Mouse (Mus musculus) CH12F3 (cell line): ENCODE measurements around the gene Urb1.
"Not testable (repeated sequence)": the region's sequence is repeated elsewhere in the genome, so short reads cannot be mapped to it uniquely, and the experiment has no call there.

Source experiments
- in situ Hi-C: fragments of 300-500 bp; cut with MboI; formaldehyde crosslinking; loops from 2 replicates; pipeline ENCODE4 v1.14.3; 2020; ENCODE audit warnings: low sequenced_read_pairs

Urb1 gene

DNA sequence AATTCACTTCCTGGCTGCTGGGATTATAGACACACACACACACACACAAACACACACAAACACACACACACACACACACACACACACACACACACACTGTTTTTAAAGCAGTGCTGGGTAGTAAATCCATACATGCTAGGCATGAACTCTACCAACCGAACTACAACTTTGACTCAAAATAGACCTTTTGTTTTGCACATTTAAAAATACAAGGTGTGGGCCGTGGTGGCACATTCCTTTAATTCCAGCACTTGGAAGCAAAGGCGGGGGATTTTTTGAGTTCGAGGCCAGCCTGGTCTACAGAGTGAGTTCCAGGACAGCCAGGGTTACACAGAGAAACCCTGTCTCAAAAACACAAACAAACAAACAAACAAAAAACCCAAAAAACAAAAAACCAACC is 13.8 kb upstream of the Urb1 start:
- in situ Hi-C loops: not testable (repeated sequence)

DNA sequence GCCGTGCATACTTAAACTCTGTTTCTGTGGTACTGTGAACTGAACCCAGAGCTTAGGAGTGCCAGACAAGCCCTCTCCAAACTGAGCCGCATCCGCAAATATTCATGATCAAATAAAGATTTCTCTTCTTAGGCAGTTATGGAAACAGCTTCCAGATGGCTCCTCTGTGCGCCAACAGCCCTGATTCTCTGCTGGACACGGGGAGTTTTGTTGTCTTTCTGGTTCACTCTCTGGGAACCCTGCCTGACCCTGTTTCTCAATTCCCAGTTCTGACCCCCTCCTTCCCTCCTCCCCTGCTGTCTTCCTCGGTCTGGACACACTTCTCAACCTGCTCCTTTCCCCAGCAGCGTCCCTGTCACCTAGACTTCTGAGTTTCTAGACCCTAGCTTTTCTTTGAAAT is 12.8 kb upstream of the Urb1 start:
- in situ Hi-C loops: no loop called here

DNA sequence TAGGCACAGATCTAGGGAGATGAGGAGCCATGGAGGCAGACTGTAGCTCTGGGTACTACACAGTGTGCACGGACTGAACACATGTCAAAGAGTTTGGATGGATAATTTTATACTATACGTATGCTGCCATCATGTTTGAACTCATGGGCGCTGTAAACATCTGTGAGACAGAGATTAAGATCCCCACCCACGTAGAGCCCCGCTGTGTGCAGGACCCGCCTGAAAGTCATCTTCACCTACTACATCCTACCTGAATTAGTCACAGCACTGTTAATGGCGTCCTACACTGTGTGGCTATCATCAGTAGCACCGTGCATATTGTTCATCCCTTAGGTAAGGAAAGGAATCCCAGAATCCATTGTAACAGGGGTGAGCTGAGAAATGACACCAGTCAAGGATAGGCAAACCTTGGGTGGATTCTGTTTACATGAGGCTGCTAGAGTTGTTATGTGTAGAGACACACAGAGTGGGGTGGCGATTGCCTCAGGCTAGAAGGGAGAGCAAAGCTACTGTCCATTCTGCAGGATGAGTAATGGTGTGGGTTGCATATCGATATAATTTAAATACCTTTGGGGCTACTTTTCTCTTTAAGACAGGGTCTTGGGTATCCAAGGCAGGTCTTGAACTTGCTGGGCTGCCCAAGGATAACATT is 12.2 kb upstream of the Urb1 start:
- in situ Hi-C loops: no loop called here

DNA sequence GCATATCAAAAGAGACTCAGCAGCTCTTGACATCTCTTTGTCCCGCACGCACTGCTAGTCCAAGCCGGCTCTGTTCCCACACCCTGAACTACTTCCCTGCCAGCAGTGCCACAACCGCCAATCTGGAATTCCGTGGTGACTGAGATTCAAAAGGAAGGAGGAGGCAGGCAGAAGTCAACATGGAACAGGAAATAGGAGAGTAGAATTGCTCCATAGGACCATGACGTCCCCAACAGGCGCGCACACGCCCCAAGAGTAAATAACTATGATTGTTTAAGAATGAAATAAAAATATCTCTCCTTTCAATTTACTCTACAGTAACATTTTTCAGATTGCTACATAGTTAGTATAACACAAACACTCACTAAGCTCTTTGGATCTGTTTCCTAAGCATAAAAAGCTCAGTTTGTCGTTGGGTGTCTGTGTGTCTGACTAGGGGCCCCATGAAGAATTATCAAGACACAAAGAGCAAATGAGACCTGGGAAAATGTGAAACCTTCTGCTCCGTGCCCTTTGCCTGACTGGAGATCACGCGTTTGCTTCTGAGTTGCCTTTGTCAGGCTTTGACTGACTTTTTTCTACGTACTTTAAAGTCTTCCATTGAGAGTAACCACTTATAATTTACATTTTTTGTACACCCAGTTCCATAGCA is 11.0 kb upstream of the Urb1 start:
- in situ Hi-C loops: no loop called here

DNA sequence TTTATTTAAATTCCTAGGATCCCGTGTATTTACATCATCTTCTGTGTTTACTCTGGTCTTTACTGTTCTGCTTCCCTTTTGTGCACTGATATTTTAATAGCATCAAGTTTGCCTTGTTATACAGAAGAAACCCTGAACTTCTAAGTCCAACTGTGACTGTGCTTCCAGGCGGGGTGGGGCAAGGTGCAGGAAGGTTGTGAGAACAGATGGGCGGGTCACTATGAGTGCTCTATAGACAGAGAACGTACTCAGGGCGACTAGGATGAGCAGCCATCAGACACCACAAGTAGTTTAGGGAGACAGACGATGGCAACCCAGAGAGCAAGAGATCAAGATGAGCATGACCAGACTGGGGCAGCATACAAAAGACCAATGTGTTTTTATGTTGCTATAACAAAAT is 10.1 kb upstream of the Urb1 start:
- in situ Hi-C loops: no loop called here

DNA sequence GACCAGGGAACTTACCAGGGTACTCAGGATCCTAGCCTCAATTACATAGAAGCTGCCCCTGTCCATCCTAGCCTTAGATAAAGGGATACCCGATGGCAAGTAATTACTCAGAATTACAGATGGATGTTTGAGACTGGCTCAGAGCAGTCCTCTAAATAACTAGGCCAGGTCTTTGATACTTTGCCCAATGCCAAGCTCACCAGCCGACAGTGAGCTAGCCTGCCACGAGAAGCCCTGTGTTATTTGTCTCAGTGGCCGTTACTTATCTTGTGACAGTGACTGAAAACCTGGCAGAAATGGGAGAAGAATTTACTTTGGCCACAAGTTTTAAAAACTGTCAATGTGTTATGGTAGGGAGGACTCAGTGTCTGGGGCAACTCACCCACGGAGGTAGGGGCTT is 1.9 kb upstream of the Urb1 start:
- in situ Hi-C loops: no loop called here

DNA sequence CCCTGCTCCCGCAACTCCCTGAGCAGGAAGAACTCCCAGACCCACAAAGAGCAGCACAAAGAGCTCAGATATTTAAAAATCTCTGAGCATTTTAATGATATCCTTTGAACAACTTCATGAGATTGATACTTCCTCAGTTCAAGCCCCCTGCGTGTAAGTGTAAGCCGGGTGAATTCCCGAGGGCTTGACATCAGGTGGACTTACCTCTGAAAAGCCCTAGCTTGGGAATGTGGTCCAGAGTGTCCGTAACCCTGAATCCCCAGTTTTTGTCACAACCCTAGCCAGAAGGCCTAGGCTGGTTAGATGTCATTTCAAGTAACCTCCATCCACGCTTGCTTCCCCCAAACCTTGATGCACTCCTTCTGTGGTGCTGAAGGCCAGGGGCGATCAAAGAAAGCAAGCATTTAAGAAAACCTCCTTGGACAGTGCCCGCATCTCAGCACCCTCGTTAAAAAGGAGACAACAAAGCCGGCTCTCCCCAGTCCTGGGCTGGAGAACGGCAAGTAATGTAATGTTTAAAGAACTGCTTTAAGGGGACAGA is 573 bp upstream of the Urb1 start:
- in situ Hi-C loops: no loop called here

DNA sequence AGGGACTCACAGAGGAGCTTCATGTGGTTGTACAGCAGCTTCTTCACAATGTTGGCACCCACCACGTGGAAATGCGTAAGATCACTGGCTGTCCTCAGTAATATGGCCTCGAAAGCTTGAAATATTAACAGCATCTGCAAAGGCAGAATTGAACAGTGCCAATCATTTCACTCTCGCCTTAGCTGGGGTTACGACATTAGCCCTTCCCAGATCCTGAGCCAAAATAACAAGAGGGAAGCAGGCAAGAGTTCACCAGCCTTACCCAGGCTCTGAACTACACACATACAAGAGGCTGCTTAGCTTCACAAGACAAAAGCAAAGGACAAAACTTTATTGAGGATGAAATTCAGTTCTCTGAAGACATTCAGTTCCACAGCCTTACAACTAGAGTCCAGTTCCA is 5.7 kb downstream of the Urb1 start:
- in situ Hi-C loops: no loop called here

DNA sequence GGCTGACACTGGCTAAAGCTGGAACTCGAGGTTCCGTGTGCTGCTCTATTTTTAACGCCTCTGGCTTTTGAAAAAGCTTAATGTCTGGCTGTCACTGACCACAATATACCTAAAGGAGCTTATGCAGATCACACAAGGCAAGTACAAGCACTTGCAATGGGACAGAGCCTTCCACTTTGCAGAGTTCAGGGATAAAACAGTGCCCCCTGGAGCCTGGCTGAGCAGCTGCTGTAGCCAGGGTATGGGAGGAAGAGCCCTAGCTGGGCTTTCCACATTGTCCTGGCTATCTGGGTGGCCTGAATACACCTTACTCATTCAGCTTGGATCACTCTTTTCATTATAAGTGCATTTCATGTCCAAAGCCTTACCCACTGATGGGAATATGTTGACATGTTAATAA is 8.3 kb downstream of the Urb1 start:
- in situ Hi-C loops: no loop called here

DNA sequence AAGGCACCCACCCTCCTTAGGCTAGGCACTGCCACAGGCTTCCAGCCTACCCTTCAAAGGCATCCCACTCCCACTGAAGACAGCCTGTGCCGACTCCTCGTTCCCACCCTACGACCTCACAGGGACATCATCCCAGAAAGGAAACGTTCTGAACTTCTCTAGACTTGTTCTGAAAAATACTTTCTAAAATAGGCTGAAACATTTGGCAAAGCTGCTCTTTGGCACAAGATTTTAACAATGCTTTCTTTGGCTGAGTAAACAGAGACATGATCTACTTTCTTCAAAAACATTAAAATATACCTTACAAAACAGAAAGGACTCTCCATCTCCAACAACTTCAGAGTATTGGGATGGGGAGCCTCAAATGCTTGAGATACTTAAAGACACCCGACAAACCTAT is 9.0 kb downstream of the Urb1 start:
- in situ Hi-C loops: no loop called here

DNA sequence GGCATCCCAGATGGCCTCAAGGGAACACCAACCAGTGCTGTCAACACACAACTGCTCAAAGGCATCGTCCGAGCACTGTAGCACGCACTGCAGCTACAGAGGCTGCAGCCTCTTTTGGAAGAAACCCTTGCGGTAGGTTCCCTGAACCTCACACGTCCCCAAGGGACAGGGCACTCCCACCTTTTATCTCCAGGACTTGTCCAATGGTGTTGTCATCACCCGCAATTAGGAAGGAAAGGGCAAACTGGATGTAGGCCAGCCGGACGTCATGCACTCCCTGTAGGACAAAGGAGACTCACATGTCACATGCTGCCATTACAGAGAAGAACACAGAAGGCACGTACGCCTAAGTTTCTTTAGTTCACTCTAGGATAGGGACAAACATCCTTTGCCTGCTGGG is 10.4 kb downstream of the Urb1 start:
- in situ Hi-C loops: no loop called here

DNA sequence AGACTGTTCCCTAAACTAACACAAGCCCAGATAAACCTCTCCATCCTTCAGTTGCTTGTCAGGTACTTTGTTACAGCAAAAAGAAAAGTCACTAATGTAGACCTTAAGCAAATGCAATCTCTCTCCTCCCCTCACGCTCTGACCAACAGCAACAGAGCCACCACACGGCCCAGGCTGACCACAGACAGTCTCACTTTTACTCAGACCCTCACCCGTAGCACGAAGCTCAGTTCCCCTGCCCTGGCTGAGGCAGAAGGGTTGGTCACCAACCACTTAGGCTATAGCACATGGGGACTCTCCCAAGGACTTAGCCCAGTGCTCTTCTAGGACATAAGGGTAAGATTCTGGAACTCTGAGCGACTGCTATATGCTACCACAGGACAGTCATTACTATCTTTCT is 11.4 kb downstream of the Urb1 start:
- in situ Hi-C loops: no loop called here

DNA sequence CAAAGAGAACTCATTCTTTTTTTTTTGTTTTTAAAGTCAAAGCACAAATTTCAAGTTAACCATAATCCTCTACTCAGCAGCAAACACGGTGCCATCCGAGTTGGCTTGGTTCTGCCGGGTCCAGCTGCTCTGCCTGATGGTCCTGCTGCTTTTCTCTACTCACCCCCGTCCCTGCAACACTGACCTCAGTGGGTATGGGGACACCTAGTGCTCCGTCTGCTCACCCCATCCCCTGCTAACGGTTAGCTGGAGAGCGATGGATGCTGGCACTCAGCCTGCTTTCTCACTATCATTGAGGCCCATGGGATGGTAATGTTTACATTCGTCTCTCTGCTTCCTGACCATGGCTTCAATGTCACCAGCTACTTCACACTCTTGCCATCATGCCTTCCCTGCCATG is 11.8 kb downstream of the Urb1 start:
- in situ Hi-C loops: no loop called here

DNA sequence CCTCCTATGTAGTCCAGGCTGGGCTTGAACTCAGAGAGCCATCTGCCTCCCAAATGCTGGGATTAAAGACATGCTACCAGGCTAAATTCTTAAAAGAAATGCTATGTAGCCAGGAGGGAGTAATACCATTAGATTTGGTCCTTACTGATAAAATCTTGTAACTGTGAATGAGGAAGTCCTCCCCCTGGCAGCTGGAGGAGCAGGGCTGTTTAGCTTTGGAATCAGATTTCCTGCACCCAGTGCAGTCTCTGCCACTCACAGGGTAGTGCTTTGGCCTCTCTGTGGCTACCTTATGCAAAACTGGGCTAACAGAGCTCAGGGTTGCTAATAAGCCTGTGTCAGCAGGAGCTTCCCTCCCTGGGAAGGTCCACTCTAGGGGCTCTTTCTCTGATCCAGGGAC is 15.5 kb downstream of the Urb1 start:
- in situ Hi-C loops: no loop called here

DNA sequence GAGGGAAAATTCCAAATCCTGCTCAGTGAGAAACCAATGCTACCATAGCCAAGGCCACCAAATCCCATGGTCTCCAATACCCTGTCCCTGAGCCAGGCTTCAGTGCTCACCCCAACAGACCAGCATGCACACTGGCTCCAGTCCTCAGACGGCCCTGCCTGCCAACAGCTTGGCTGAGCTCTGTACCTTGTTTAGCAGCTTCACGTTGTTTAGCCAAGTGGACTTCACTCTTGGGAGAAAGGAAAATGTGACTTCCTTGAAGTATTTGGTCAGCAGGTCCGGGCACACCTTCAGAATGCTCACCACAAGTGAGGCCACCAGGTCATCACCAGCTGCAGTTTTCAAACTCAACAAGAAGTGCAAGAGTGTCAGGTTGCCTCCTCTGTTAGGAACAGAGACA is 17.7 kb downstream of the Urb1 start:
- in situ Hi-C loops: no loop called here

DNA sequence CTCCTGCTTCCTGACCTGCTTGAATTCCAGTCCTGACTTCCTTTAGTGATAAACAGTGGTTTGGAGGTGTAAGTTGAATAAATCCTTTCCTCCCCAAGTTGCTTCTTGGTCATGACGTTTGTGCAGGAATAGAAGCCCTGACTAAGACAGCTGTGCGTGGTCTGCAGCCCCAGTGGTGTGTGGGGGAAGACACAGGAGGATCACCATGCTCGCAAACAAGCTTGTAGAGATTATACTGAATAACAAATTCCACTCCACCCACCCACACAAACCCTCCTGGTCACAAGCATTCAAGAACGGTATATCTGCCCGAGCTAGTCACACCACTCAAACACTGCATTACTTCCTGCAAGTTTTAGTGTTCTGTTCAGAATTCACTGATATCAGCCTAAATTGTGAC is 18.1 kb downstream of the Urb1 start:
- in situ Hi-C loops: no loop called here

DNA sequence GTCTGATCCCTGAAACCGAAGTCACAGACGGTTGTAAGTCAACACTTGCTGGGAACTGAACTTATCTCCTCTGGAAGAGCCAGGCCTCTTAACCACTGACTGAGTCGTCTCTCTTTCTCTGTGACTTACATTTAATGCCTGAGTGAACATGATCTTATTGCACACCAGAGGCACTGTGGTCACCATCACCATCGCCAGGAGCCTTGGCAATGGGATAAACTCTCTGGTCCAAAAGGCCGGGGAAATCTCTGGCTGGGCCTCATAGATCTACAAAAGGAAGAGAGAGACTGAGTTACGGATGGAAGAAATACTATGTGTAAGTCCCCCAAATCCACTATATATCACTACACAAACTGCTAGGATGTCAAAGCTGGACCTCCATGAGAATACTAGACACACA is 19.3 kb downstream of the Urb1 start:
- in situ Hi-C loops: no loop called here

DNA sequence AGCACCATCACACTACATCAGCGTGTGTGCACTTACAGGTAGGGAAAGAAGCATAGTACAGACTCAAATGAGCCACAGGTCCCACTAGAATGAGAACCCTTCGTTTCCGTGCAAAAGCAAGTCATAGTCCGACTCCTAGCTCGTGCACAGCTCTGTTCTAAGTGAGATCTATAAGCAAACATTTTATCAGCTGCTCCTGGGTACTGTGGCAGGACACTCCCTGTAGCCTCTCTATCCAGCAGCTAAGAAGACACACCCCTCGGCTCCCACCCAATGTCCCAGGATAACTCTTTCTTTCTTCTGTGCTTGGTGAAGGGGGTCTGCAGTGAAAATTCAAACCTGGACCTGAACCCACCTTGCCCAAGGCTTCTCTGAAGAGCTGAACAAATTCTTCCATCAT is 21.6 kb downstream of the Urb1 start:
- in situ Hi-C loops: no loop called here

DNA sequence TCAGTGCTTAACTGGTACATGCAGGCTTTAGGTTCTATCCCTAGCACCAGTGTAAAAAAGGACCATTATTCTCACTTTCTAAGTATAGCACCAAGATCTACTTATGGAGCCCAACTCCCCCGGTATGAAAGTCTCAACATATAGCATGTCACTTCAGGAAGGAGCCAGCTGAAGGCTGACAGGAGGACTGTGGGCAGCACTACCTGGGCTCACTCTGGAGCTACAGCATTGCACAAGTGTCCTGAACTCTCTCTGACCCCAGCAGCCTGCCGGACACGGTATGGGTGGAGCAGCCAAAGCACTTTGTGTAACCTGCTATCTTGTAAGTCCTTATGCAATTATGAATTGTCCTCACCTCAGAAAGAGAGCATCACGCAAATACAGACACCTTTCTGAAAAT is 25.0 kb downstream of the Urb1 start:
- in situ Hi-C loops: no loop called here

DNA sequence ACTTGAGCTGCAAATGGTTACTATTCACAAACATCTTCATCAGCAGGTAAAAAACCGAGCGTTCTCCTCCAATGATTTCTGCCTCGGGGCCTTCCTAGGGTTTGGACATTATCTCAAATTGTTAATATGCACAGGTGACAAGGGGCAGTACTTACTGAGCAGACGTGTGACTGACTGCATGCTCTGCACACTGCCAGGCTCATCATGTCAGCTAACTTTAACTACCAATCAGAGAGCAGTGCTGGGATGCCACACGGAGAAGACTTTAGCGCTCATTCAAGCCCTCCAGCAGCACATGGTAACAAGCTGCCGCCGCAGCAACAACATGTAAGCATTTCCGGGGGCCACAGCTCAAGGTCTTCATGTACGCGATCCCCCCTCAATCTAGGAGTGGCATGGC is 26.9 kb downstream of the Urb1 start:
- in situ Hi-C loops: no loop called here

DNA sequence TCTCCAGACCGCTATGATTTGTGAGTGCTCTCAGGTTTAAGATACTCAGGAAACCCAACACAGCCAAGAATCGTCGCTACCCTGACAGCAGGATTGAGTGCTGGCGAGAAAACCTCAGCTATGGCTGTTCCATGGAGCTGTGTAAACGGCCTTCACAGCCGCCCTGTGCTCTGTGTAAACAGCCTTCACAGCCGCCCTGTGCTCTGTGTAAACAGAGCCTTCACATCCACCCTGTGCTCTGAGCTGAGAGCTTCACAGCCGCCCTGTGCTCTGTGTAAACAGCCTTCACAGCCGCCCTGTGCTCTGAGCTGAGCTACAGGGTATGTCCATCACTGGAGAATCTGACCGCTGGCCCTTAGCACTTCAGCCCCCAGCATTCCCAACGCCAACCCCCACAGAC is 30.4 kb downstream of the Urb1 start:
- in situ Hi-C loops: no loop called here

DNA sequence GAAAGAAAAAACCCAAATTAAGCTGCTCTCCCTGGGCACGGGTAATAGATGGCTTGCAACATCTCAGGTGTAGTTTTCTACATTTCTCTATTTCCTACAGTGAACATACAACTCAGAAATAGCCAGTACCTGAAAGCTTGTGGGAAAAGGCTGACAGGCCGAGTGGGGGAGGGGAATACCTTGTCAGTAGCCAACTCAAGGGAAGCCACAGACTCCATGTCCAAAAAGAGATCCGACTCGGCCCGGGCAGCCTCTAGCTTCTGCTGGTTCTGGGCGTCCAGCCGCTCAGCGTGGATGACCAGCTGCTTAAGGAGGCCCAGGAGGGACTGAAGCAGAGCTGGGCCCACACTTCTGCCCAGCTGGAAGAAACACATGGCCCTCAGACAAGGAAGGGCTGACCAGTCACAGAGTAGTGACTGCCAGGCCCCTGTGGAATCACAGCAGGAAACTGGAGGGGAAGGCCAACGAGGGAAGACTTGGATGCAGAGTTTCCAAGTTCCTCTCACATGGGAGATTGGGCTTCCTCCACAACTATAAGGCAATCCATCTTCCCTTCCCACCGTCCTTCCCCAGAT is 34.2 kb downstream of the Urb1 start:
- in situ Hi-C loops: no loop called here

DNA sequence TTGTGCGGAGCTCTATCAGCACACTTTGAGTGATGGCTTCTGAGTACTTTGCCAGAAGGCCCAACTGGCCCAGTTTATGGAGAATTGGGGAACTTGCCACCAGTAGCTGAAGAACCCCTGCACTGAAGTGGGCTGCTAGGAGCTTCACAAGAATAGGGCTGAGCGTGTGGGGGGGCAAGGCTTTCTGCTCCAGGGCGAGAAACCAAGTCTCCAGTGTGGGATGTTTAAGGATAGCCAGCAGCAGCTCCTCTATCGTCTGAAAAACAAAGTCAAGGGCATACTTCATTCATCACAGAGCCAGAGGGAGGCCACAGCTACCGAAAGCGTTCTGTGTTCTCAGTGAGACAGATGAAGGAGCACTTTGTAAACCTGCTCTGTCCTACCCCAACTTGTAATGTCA is 35.6 kb downstream of the Urb1 start:
- in situ Hi-C loops: no loop called here
